Mouse (Mus musculus): Measurements from ENCODE around the gene Igf2bp3.

Gene Igf2bp3

DNA sequence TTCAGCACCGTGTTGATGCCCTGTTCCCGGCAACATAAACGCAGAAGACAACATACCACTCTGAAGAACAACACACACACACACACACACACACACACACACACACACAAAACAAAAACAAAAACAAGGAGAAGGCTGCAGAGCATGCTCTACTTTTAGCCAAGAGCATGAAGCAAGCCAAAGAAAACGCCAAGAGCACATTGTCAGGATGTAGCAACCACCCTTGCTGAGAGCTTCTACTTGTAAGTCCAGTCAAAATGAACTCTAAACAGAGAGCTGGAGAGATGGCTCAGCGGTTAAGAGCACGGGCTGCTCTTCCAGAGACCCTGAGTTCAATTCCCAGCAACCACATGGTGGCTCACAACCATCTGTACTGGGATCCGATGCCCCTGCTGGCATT, 41.5 kb downstream of the Igf2bp3 start:
- no peak for DNase-seq

DNA sequence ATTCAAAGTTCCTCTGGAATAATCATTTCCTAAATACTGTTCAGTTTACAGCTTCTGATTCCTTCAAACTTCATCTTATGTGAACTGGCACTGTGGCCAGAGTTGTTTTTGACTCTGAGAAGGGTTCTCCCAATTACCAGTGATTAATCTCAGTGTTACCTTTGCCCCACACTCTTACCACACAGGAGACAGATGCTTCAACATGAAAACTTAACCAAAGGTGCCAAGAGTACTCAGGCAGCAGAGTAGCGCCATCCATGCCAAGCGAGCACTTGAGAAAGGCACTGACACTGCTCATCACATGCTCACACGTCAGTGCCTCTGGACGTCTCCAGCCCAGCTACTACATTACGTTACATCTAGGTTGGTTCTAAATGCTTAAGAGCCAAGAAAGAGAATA, 43.5 kb downstream of the Igf2bp3 start:
- DNase-seq: no peak

DNA sequence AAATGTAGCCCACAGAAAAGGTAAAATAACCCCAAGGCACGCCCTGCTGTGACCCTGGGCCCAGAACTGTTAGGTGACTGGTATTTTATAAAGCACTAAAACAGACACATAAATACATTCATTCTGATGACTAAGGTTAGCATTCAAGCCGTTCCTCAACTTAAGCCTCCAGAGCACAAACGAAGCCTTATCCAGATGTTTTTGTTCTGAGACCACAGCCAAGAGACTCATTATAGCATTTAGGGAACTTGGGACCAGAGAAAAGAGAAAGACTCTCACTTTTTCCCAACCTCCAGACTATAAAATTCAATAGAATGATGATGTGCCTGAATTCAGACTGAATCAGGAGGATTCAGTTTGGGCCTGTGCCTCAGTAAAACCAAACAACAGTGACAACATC, 46.1 kb downstream of the Igf2bp3 start:
- no peak for DNase-seq

GRCm38 (mm10) chr6:49167406-49167805, 47.4 kb downstream of the Igf2bp3 start:
- no peak for DNase-seq

DNA sequence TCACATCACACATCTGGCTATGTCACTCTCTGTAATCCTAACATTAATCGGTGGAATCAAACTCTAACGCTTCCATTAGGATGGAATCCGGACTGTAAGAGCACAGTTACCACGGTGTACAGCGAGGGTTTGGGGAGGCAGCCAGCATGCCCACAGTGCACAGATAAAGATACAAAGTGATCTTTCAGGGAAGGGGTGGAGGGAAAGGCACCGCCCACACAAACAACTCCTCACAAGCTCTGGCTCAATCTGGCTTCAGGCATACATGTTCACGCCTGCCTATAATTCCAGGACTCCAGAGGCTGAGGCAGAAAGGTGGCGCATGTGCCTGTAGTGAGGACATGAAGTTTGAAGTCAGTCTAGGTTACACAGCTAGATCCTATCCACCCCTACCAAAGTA, 48.4 kb downstream of the Igf2bp3 start:
- no peak for DNase-seq

GRCm38 (mm10) chr6:49165855-49166254, 48.9 kb downstream of the Igf2bp3 start:
- DNase-seq: peak; percentile 32

- DNase-seq: peak; percentile 22
Observed at GRCm38 (mm10) chr6:49165101-49165500, 49.7 kb downstream of the Igf2bp3 start.

- no peak for DNase-seq
Observed at GRCm38 (mm10) chr6:49164701-49165100, 50.1 kb downstream of the Igf2bp3 start.

- no peak for DNase-seq
Observed at GRCm38 (mm10) chr6:49159971-49160370, 54.8 kb downstream of the Igf2bp3 start.

DNA sequence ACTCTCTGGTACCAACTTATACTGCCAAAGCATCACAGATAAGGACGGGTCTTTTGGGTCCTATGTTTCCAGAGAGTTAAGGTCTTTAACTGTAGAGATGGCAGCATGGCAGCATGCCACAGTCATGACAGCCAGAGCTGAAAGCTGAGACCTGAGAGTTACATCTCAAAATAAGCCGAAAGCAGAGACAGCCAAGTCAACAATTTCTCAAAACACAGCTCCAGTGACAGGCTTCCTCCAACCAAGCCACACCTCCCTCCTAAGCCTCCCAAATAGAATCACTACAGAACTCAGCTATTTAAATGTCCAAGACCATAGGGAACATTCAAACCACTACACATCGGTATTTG, 58.0 kb downstream of the Igf2bp3 start:
- DNase-seq: no peak

DNA sequence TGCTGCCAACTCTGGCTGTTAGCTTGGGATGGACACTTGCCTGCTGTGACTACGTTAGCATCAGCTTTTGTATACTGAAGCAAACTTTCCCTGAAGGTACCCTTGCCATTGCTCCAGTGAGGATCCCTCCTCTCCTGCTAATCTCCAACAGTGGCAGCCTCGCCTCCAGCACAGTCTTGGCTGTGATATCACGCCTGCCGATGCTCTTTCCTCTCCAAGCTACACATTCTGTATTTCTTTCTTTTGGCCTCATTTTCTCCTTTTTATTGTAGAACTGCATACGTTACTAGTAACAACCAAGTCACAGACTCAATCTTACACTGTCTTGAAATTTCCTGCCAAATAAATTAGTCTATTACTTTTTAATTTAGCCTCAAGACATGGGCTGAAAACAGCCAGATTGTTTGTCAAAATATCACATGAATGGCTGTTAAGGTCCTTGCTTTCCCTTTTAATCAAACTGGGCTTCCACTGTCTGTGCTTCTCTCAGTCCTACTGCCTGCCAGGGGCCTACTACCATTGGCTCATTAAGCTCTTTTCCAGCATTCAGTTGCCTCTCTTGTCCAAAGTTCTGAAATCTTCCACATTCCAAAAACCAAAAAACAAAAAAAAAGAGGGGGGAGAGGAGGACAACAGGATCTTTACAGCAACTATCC, 58.5 kb downstream of the Igf2bp3 start:
- no peak for DNase-seq

DNA sequence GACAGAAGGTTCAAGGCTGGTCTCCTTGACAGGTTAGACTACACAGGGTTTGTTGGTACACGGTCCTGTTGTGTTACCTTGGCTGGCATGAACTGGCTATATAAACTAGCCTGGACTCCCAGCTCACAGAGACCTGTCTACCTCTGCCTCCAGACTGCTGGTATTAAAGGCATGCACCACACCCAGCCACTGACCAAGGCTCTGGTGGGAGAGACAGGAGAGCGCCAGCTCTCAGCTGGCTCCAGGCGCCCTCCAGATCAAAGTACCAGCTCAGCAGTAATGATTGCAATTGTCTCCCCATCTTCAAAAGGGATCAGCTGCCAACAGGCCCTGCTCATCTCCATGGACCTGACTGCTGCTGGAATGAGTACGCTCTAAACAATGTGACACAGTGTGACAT, 63.3 kb downstream of the Igf2bp3 start:
- peak; percentile 24 for DNase-seq

GRCm38 (mm10) chr6:49150349-49151229, 64.2 kb downstream of the Igf2bp3 start:
- DNase-seq: peak; percentile 41

DNA sequence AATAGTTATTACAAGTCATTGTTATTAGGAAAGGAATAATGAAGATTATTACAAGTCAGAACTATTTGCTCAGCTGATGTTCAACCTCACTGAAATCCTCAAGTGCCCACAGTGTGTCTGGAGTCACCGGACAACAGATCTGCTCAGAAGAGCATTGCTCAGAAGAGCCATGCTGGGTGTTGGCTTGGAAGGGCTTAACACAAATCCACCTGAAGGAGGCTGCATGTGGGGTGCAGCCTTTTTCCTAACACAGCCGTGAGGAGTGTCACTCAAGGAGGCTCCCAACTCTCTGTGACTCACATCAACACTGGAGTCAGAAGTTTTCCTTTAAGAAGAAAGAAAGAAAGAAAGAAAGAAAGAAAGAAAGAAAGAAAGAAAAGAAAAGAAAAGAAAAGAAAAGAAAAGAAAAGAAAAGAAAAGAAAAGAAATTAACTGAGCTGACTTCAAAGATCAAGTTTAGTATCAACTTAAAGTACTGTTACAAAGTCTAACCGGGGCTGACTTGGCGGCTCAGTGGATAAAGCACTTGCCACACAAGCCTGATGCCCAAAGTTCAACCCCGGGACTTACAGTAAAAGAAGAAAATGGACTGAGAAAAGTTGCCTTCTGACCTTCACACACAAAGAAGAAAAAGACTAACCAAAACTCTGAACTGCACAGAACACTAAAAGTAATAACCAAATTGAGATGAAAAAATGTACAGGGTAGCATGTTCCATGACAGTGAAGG, 65.4 kb downstream of the Igf2bp3 start:
- peak; percentile 80 for DNase-seq

DNA sequence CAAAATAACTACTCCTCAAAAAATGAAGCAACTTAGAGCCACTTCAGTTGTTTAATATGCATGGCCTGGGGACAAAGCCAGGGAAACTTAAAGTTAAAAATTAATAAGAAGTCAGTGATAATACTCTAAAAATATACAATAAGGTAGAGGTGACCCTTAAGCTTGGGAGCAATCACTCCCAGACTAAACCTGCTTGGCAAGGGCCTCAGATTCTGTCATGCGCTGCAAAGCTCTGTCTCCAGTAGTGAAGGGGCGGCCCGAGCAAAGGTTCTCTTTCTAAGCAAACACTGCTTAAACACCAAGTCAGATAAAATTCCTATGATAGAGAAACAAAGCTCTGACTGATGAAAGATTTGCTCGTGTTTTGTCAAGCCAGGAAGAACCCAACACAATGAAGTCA, 66.0 kb downstream of the Igf2bp3 start:
- peak; percentile 88 for DNase-seq

- peak; percentile 13 for DNase-seq
Observed at GRCm38 (mm10) chr6:49148368-49148767, 66.4 kb downstream of the Igf2bp3 start.

DNA sequence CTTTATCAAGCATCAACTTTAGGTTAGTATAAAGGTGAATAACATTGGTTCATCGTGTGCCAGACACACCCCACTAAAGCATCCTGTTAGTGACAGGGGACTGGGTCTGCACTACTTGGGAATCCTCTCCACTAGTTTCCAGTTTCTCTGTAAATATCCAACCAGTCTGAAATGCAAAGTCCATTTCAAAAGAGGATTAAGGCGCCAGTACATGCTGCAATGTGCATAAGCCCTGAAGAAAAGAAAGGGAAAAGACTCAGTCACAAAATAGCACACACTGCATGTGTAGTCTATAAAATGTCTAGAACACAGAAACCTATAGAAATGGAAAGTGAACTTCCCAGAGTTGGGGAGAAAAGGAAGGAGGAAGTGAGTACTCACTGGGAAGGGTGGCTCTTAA, 68.3 kb downstream of the Igf2bp3 start:
- DNase-seq: no peak

DNA sequence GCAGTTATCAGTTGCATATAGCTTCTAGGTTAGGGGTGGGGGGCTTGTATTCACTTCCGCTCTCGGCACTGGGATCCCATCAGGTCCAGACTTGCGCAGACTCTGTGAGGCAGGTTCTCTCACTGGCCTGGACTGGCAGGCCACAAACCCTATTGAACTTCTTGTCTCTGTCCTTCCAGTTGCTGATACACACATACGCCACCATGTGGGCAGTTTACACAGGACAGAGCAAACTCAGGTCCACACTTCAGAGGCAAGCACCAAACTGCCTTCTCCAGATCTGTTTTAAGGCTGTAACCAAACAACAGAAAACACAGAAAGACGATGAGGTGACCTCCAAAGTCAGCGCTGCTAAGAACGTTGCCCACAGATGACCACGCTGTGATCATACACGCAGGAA, 72.3 kb downstream of the Igf2bp3 start:
- DNase-seq: peak; percentile 15

DNA sequence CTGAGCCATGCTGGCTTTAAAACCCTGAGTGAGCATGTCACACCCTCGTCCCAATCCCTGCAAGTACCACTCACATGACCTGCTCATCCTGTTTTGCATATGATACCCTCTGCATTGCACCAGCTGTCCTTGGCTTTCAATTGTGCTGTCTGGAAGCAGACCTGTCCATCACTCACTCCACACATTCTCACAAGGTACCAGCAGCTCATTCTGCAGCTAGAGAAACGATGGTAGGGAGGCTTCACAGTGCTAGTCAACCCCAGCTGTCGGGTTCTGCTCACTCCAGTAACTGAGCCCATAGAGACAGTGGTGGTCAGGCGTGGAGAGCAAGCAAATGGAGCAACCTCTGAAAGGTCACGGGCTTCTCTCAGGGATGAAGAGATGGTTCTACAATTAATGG, 73.6 kb downstream of the Igf2bp3 start:
- no peak for DNase-seq

- no peak for DNase-seq
Observed at GRCm38 (mm10) chr6:49138159-49139051, 76.4 kb downstream of the Igf2bp3 start.

- DNase-seq: no peak
Observed at GRCm38 (mm10) chr6:49136739-49137138, 78.0 kb downstream of the Igf2bp3 start.

GRCm38 (mm10) chr6:49132352-49133090, 82.2 kb downstream of the Igf2bp3 start:
- no peak for DNase-seq

Data from kidney, adult 11 months (tissue).